Mouse (Mus musculus) inflammation-experienced regulatory T-cells (primary cell): ENCODE results near the gene 4930522H14Rik. TPM values are rescaled to one million over a fixed set of nuclear protein-coding genes. Genes with fewer than 3 reads are reported as not detected.

ENCODE experiments used
- polyA plus RNA-seq, 2 experiments: library from polyadenylated mRNA; unstranded; fragments of 100-300 nt; shearing (Covaris generic); gene quantifications; one replicate each; pipeline ENCODE4 v1.2.1; 2017

Gene 4930522H14Rik
- not detected for polyA plus RNA-seq

DNA sequence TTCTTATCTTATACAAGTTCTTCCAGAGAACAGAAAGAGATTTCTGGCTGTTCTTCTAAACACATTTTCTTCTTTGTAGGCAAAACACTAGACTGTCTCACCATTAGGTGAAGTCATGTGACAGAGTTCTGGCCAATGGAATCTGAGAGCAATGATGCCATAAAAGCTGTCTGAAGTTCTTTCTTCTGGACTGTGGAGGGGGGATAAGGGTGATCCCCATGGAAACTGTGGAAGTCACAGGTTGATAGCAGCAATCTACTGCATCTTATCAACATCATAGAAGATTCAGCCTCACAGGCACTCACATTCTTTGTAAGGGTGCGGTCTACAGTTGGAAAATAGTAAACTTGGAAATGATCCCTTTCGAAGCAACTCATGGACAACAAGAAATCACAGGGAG, at the start of gene 4930522H14Rik:
Gene 4930522H14Rik, minus strand, starts transcription at position 187 of the 400 bp plus-strand sequence.

DNA sequence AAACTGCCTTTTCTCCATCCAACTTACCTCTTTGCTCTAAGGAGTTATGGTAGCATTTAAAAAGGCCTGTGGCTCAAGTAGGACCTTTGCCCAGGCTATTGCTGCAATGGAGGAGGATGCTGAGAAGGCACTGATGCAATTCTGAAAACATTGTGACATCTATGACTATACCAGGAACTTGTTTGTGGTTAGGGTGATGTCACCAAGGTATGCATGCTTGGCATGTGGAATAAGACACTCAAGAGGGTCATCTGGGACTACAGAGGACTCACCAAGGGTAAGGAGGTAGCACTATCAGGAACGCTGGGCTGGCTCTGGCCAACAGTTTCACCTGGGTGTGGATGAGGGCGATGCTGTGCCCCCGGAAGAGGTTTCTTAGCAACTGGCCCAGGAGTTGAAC, 46.5 kb downstream of the 4930522H14Rik start, which contains the start of gene Rnf11:
Gene Rnf11, minus strand, starts transcription at position 108 of the 400 bp plus-strand sequence.

Other genes starting within 250 kb of the 4930522H14Rik start
- under 1 TPM; 0.10 to 0.18 TPM for gene Ttc39a, start 124.7 kb downstream of the 4930522H14Rik start, polyA plus RNA-seq
- gene Rnf11, start 46.6 kb downstream of the 4930522H14Rik start, polyA plus RNA-seq, result 10 to 100 TPM; 52.1 to 52.7 TPM
- 10 to 100 TPM in 1 of 2 experiments, 1 to 10 TPM in 1; 6.5 to 19.2 TPM for gene Cdkn2c, start 135.9 kb upstream of the 4930522H14Rik start, polyA plus RNA-seq
- 10 to 100 TPM; 35.8 to 44.9 TPM for gene Faf1, start 145.3 kb upstream of the 4930522H14Rik start, polyA plus RNA-seq